Mouse (Mus musculus) stomach, postnatal 0 days (tissue): ENCODE results near the gene Btbd6. TPM values are rescaled to one million over a fixed set of nuclear protein-coding genes. Genes with fewer than 3 reads are reported as not detected.

Experiments used
- ATAC-seq: fragments of 200-750 bp; cut with Nextera tagmentation; 2 replicates; pipeline ENCODE4 v1.8.0; 2017; ENCODE audit not compliant: low FRiP score, low TSS enrichment
- DNase-seq: peaks from one replicate; pipeline ENCODE4 v3.0.0-alpha.2; 2016; ENCODE audit warnings: low spot score
- H3K27ac ChIP-seq: fragments of 300-500 bp; sonication (generic); replicated peaks from 2 replicates; pipeline ENCODE4 v1.5.1; 2014; ENCODE audit warnings: mild to moderate bottlenecking, control low read depth
- H3K27me3 ChIP-seq: fragments of 300-500 bp; sonication (generic); 2 replicates; pipeline ENCODE4 v1.6.1; 2014; ENCODE audit warnings: low read length; ENCODE audit not compliant: control insufficient read depth, insufficient read depth
- H3K36me3 ChIP-seq: fragments of 300-500 bp; sonication (generic); 2 replicates; pipeline ENCODE4 v1.6.1; 2014; ENCODE audit warnings: low read length, mixed read lengths; ENCODE audit not compliant: control insufficient read depth, insufficient read depth
- H3K4me1 ChIP-seq: fragments of 300-500 bp; sonication (generic); replicated peaks from 2 replicates; pipeline ENCODE4 v1.6.1; 2014; ENCODE audit warnings: antibody characterized with exemption; ENCODE audit not compliant: control insufficient read depth, insufficient read depth
- H3K4me2 ChIP-seq: fragments of 300-500 bp; sonication (generic); replicated peaks from 2 replicates; pipeline ENCODE4 v1.6.1; 2014; ENCODE audit warnings: low read depth, mild to moderate bottlenecking, control low read depth, moderate library complexity
- H3K4me3 ChIP-seq: fragments of 300-500 bp; sonication (generic); 2 replicates; pipeline ENCODE4 v1.5.1; 2014; ENCODE audit warnings: low read depth, low read length, control low read depth
- H3K9ac ChIP-seq: fragments of 300-500 bp; sonication (generic); 2 replicates; pipeline ENCODE4 v1.6.1; 2014; ENCODE audit warnings: mild to moderate bottlenecking, low read length, control low read depth, mixed read lengths
- H3K9me3 ChIP-seq: fragments of 300-500 bp; sonication (generic); 2 replicates; pipeline ENCODE4 v1.6.1; 2016; ENCODE audit warnings: low read length; ENCODE audit not compliant: control insufficient read depth
- CTCF ChIP-seq: IDR thresholded peaks from 2 replicates; pipeline ENCODE4 v1.5.1; 2016; ENCODE audit warnings: antibody characterized with exemption, low read depth, mild to moderate bottlenecking, moderate library complexity
- EP300 ChIP-seq: optimal IDR thresholded peaks from 2 replicates; pipeline ENCODE3; 2016; ENCODE audit warnings: antibody characterized with exemption
- WGBS: fragments of 180-500 bp; shearing (Covaris S2); extraction: QIAGEN DNeasy Blood & Tissue Kit; methylation state at CpG from one replicate; pipeline ENCODE4 v1.1.7; 2014; 5-methylcytosine and 5-hydroxymethylcytosine counted together
- polyA plus RNA-seq: library from polyadenylated mRNA; unstranded; fragments of >200 nt; fragmentation: Nextera tagmentation; extraction: Ambion mirVana; gene quantifications from 2 replicates; pipeline ENCODE4 v1.2.1, GENCODE M21; 2015

Btbd6 gene
- polyA plus RNA-seq, 1 experiment from 2014 or later = 17.1 TPM

GRCm38 (mm10) chr12:113021488-113021887 lies 45.2 kb downstream of the Btbd6 start:
- ATAC-seq (no peak), DNase-seq (no peak)
- Histone ChIP-seq H3K36me3 (0 out of 2 replicates have a peak, but pooled peaks cover 4% of the 10 kb centered on the region), H3K4me1 (no peaks in the 10 kb centered on the region), H3K9ac (no peak overlapping the region), H3K9me3 (no peaks in the 10 kb centered on the region), H3K4me2 (no peak overlapping the region), H3K27me3 (no peaks in the 10 kb centered on the region), H3K27ac (no peak overlapping the region), H3K4me3 (no peak overlapping the region)
- TF ChIP-seq EP300 = no peak
- no peak for TF ChIP-seq CTCF

- H3K36me3 ChIP-seq = peaks cover 4% of the 10 kb centered on the region; the same call in 1 of the 2 replicates
- no peaks in the 10 kb centered on the region for H3K4me1 ChIP-seq
- no peak for TF ChIP-seq CTCF
- TF ChIP-seq EP300 = no peak
- no peaks in the 10 kb centered on the region for H3K9me3 ChIP-seq
- H3K27me3 ChIP-seq = no peaks in the 10 kb centered on the region
- no peak overlapping the region for H3K27ac ChIP-seq
- DNase-seq = no peak
- no peak overlapping the region for H3K4me3 ChIP-seq
- no peak overlapping the region for H3K9ac ChIP-seq
- no peak for ATAC-seq
- no peak overlapping the region for H3K4me2 ChIP-seq
- WGBS = 75% methylated on average over 4 of the region's 4 CpGs
Measured at GRCm38 (mm10) chr12:113023082-113023481, 46.8 kb downstream of the Btbd6 start.

- H3K27me3 ChIP-seq = no peaks in the 10 kb centered on the region
- WGBS = 100% methylated on average over 1 of the region's 1 CpGs
- H3K9me3 ChIP-seq = no peaks in the 10 kb centered on the region
- no peak overlapping the region for H3K4me3 ChIP-seq
- H3K4me2 ChIP-seq = no peak overlapping the region
- no peaks in the 10 kb centered on the region for H3K4me1 ChIP-seq
- no peak for DNase-seq
- no peak overlapping the region for H3K9ac ChIP-seq
- H3K36me3 ChIP-seq = no peaks in the 10 kb centered on the region; the same call in 1 of the 2 replicates
- no peak overlapping the region for H3K27ac ChIP-seq
- TF ChIP-seq EP300 (no peak), CTCF (peak; percentile 36)
- ATAC-seq = no peak
Measured at GRCm38 (mm10) chr12:113026557-113026956, 50.3 kb downstream of the Btbd6 start.

DNA sequence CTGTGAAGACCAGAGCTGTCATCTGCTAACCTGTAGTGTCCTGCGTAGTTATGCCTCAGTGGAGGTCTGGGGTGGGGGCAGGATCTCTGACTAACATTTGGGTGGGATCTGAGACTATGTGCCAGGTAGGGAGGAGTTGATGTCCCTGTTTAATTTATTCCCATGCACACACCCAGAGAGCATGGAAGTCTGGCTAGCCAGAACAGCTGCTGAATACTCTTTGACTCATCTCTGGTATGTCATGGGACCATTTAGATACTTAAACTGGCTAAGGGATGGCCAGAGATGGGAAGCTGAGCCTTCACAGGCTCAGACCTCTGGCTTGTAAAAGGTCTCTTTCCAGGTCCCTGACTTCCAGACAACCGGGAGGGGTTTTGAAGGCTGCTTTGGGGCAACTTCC lies 51.2 kb downstream of the Btbd6 start:
- ATAC-seq = no peak
- Histone ChIP-seq H3K4me2 (no peak overlapping the region), H3K4me3 (no peak overlapping the region), H3K9me3 (no peaks in the 10 kb centered on the region), H3K4me1 (no peaks in the 10 kb centered on the region), H3K27me3 (no peaks in the 10 kb centered on the region), H3K27ac (no peak overlapping the region; the same call in 1 of the 2 replicates), H3K36me3 (no peaks in the 10 kb centered on the region; the same call in 1 of the 2 replicates), H3K9ac (no peak overlapping the region)
- 85% methylated on average over 2 of the region's 2 CpGs for WGBS
- no peak for DNase-seq
- TF ChIP-seq CTCF = no peak
- TF ChIP-seq EP300 = no peak

- peak; percentile 36; the same call in 1 of the 2 replicates for ATAC-seq
- Histone ChIP-seq H3K4me1 (no peaks in the 10 kb centered on the region), H3K27ac (no peak overlapping the region; the same call in 1 of the 2 replicates), H3K4me2 (no peak overlapping the region), H3K9me3 (no peaks in the 10 kb centered on the region), H3K9ac (no peak overlapping the region), H3K27me3 (no peaks in the 10 kb centered on the region), H3K4me3 (no peak overlapping the region), H3K36me3 (no peaks in the 10 kb centered on the region; the same call in 1 of the 2 replicates)
- DNase-seq = no peak
- 67% methylated on average over 5 of the region's 5 CpGs for WGBS
- TF ChIP-seq CTCF = no peak
- no peak for TF ChIP-seq EP300
Measured at GRCm38 (mm10) chr12:113028067-113028466, 51.8 kb downstream of the Btbd6 start.

Other genes with a start within 250 kb of the Btbd6 start
- gene Pld4, start 215.8 kb upstream of the Btbd6 start, polyA plus RNA-seq = 9.6 and 9.8 TPM in 2 replicates
- gene Ahnak2, start 173.8 kb upstream of the Btbd6 start, polyA plus RNA-seq = 5.4 and 6.3 TPM in 2 replicates
- gene Clba1, start 167.5 kb upstream of the Btbd6 start, polyA plus RNA-seq = 6.8 and 7.0 TPM in 2 replicates
- gene Cdca4, start 147.1 kb upstream of the Btbd6 start, polyA plus RNA-seq = 37.5 and 41.6 TPM in 2 replicates
- 0.10 and 0.11 TPM in 2 replicates for gene Gpr132, start 108.3 kb upstream of the Btbd6 start, polyA plus RNA-seq
- 3.2 and 4.5 TPM in 2 replicates for gene Jag2, start 46.7 kb upstream of the Btbd6 start, polyA plus RNA-seq
- gene Nudt14, start 34.4 kb upstream of the Btbd6 start, polyA plus RNA-seq = 78.6 and 82.7 TPM in 2 replicates
- 22.3 and 27.6 TPM in 2 replicates for gene Brf1, start 24.2 kb downstream of the Btbd6 start, polyA plus RNA-seq
- gene Pacs2, start 38.0 kb downstream of the Btbd6 start, polyA plus RNA-seq = 4.1 and 5.1 TPM in 2 replicates
- gene Tex22, start 98.0 kb downstream of the Btbd6 start, polyA plus RNA-seq = not detected in 2 replicates
- 4.9 and 5.3 TPM in 2 replicates for gene Mta1, start 121.8 kb downstream of the Btbd6 start, polyA plus RNA-seq
- gene Crip2, start 163.8 kb downstream of the Btbd6 start, polyA plus RNA-seq = 106 and 112 TPM in 2 replicates
- 585 and 865 TPM in 2 replicates for gene Crip1, start 169.8 kb downstream of the Btbd6 start, polyA plus RNA-seq
- 5.7 and 6.0 TPM in 2 replicates for gene Tedc1, start 179.9 kb downstream of the Btbd6 start, polyA plus RNA-seq
- 4.2 and 4.6 TPM in 2 replicates for gene Tmem121, start 209.4 kb downstream of the Btbd6 start, polyA plus RNA-seq